Mouse (Mus musculus): ENCODE results near the gene Map3k3.

- TF ChIP-seq CTCF (conservative IDR thresholded peaks at IDR 0.05; ENCODE audit: insufficient read depth, insufficient read length, low read depth, low read length) = no peak
- no peak for TF ChIP-seq POLR2A (IDR thresholded peaks at IDR 0.05; ENCODE audit: low read depth, low read length)
Observed at GRCm38 (mm10) chr11:106034986-106035385, 49.4 kb upstream of the Map3k3 start.

Measured in kidney, adult 2 months (tissue).